Mouse (Mus musculus) liver, adult (tissue): ENCODE measurements at regions not wholly inside any gene's neighbourhood (a gene's known extent, or its start where the extent isn't known, plus 50 kb on each side); places are given as distances from the start of the nearest gene placed in this dataset.

Experiments
- GATA4 ChIP-seq: IDR thresholded peaks from 2 replicates; pipeline ENCODE4 v1.6.1; 2014; ENCODE audit warnings: mild to moderate bottlenecking, low read length; ENCODE audit not compliant: insufficient replicate concordance

DNA sequence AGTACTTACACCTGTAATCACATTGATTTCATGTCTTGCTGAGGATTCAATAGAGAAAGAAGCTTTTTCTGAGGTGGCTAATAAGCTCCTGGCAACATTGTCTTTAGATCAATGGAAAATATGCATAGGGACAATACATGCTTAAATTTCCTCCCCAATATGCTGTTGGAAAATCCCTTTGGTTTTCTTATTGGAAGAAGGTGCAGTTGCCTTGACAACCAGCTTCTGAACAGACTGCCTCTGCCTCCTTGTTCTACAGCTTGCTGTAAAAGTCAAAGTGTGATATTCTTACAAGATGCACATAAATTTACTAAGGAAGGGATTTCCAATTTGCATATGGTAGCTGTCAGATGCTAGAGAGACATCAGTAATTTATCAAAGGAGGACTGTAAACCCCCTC lies 585.4 kb upstream of the Nr5a2 start:
- TF ChIP-seq GATA4 = no peak

GRCm38 (mm10) chr1:137543828-137544227 lies 583.6 kb upstream of the Nr5a2 start:
- no peak for TF ChIP-seq GATA4

DNA sequence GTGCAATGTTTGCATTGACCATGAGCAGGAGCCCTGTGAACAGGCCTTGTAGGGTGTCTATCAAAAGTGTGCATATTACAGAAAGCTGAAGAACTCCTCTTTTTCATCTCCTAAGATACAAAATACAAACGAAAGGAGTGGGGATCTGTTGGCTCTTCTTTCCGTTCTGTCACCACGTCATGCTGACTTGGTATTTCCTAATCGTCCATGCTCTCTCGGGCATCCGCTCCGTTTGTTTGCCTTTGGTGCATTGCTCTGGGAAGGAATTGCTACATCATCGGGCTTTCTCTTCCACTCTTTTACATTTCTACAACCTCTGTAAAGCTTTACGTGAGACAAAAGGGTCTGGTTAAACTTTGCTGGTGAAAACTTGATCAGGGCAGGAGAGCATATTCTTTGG lies 581.2 kb upstream of the Nr5a2 start:
- TF ChIP-seq GATA4 = no peak

DNA sequence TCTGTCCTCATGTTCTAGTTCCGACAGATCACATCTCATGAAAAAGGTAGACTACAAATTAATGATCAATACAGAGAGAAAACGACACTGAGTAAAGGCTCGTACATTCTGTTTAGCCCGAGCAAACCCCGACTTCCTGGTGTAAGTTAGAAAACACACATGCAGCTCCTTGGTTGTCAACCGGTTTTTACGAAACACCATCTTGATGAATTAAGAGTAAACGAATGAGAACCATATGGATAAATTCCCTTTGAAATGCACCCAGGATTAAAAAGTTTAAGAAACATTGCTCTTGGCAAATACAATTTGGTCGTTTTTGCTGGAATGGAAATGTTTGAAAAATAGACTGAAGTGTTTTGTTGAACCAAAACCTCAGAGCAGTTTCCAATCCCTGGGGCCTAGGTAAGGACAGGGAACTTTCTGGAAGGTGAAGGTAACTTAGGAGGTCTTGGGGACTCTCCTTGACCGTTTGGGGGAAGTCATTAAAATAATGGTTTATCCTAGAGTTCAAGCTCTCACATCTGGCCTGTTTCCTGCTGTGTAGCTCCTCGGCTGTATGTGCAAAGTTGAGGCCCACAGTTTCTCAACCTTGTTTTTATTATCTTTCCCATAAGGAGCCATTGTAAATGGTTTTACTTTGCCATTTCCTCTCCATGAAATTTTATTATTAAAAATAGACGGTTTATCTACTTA lies 579.3 kb upstream of the Nr5a2 start:
- TF ChIP-seq GATA4 = no peak

GRCm38 (mm10) chr1:137514750-137515149 lies 554.5 kb upstream of the Nr5a2 start:
- no peak for TF ChIP-seq GATA4

DNA sequence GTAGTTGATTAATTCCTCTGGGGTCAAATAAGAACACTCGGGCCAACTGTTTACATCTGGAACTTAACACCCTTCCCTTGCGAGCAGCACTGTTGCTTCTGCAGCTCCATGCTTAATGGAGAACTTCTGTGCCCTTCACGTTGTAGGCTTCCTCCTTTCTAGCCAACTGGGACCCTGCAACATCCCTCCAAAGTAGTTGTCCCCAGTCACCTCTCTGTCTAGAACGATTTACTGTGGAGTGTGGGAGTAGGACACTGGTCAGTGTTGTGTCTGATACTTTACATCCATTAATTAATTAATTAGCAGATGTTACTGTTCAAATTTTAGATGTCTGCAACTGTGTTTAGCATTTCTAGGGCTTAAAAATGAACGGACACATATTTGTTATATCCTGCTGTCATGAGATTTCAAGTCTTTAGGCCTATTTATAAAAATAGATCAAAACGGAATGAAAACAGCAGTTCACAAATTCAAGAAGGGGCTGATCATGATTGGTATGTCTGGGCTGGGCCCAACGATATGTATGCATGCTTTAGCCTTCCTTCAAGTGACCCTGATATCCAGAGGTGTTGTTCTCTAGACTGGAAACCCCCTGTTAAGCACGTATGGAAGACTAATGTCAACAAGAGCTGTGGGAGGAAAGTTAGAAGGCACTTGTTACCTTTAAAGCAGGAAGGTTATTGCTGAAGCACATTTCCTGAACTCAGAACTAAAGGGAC lies 543.6 kb upstream of the Nr5a2 start:
- no peak for TF ChIP-seq GATA4

- TF ChIP-seq GATA4 = no peak
These were observed 528.0 kb upstream of the Nr5a2 start for GRCm38 (mm10) chr1:137488226-137488625.

GRCm38 (mm10) chr1:137478459-137478858 lies 518.2 kb upstream of the Nr5a2 start:
- no peak for TF ChIP-seq GATA4

DNA sequence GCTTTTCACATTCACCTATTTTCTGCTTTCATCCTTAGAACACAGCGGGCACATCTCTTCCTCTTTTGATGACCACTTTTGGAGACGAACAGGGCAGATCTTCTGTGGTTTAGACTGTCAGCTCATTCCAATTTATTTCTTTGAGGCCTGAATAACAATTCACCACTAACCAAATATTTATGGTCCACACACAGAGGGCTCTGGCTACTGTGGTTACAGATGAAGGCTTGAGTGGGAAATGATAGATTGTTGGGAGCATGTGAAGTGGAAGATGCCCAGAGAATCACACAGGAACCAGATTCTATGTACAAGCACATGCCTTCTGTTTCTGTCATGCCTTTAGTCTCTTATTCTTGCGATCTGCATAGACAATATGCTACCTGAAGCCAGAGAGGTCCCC lies 517.0 kb upstream of the Nr5a2 start:
- TF ChIP-seq GATA4 = no peak

GRCm38 (mm10) chr1:137474858-137475257 lies 514.6 kb upstream of the Nr5a2 start:
- no peak for TF ChIP-seq GATA4

GRCm38 (mm10) chr1:137473800-137474685 lies 513.8 kb upstream of the Nr5a2 start:
- TF ChIP-seq GATA4 = no peak

DNA sequence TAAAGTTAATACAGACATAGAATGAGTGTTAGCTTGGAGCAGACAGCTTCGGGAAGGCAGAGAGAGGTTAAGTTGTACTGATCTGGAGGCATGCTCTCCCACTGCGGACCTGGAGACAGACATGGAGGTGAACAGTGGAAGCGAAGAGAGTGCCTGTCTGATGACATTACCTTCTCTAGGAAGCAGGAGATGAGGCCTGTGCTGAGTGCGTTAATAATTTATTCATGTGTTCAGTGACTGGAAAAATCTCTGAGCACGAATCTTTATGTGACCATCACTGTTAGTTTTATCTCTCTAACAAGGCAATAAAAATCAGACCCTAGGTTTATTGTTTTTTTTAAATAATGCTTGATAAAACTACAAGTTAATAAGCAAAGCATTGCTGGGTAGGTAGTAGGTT lies 504.7 kb upstream of the Nr5a2 start:
- TF ChIP-seq GATA4 = no peak

DNA sequence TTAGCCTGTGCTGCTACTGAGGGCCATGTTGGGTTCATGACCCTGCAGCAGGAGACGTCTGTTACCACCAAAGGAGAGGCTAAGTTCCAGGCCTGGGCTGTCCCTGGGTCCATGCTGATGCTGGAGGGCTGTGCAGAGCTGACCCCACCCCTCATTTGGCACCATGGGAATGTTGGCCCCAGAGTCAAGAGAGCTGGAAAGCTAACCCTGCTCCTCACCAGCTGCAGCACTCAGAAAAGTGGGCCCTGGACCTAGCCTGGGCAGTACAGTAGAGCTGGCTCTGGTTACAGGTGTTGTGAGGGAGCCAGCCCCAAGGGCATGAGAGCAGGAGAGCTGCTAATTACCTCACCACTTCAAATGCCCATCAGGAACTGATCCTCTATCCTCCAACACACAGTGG lies 500.9 kb upstream of the Nr5a2 start:
- TF ChIP-seq GATA4 = no peak

DNA sequence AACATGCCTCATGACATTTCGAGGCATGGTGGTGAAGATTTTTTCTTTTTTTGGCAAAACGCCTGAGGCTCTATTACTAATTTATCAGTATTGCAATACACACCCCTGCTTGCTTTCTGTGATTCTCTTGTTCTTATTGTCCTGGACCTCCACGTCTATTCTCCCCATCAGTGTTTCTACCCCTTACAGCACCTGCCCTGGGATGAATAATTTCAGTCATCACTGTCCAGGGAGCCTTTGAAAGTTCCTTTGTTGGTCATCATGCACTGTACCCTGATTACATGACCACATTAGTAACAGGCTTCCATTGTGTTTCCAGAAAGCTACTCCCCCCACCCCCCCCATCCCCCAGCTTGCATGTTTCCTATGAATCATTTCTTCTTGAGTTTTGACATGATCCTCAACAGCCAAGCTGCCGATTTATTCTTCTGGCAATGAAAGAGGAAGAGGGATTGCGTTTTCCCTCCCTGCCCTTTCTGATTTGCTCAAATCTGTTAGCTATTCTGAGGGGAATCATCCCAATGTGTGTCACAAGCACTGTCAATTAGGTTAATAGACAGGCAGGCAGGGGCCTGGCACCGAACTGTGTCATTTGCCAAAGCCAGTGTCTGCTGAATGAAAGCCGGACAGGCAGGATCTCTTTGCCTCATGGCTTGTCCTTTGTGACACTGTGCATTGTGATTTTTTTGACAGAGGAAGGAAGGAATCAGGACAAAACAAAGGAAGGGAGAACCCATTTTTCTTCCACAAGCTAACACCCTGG lies 493.4 kb upstream of the Nr5a2 start:
- no peak for TF ChIP-seq GATA4

GRCm38 (mm10) chr1:137452749-137453148 lies 492.5 kb upstream of the Nr5a2 start:
- no peak for TF ChIP-seq GATA4
